Mouse (Mus musculus) embryo, embryonic 10.5 days (tissue): Measurements from ENCODE around the gene Paqr3.

Experiments
- DNase-seq: peaks from one replicate; pipeline ENCODE4 v3.0.0-alpha.2; 2015; ENCODE audit warnings: low spot score

The Paqr3 gene

GRCm38 (mm10) chr5:97084541-97084940 lies 26.9 kb downstream of the Paqr3 start:
- no peak for DNase-seq

DNA sequence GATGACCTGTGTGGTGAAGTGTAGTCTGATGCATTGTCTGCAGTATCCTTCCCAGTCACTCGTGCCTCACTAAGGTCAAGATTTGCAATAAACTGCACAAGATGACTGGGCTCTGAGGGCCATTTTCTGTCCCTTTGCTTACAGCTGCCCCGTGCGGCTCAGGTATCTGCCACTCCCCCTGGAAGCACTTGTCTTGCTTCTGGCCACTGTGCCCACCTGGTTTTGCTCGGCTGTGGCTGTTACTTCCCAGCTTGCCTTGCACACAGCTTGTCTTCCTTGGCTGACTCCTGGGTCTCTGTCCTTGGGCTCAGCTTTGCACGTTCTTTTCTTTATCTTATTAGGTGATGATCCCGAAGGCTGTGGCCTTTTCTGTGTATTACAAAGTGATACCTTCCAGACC lies 27.7 kb downstream of the Paqr3 start:
- no peak for DNase-seq

- DNase-seq, result no peak
Observed at GRCm38 (mm10) chr5:97081481-97081880, 29.9 kb downstream of the Paqr3 start.

- DNase-seq, result no peak
Observed at GRCm38 (mm10) chr5:97078641-97079040, 32.8 kb downstream of the Paqr3 start.

DNA sequence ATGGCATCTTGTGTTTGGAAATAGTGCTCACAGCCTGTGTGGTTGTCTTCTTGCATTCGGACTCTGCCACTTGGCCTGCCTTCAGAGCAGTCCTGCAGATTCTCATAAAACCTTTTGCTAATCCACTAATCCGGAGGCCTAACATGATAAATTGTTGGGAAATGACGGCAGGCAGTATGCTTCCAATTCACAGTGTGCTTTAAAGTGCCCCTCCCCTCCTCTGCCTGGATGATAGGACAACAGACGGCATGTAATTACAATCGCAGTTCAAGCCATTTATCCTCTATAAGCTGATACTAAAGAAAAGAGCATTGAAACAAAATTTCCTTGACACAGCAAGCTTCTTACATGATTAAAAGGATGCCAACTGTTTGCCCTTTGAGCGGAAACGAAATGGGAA lies 33.7 kb downstream of the Paqr3 start:
- no peak for DNase-seq

GRCm38 (mm10) chr5:97076167-97076566 lies 35.2 kb downstream of the Paqr3 start:
- DNase-seq, result no peak

DNA sequence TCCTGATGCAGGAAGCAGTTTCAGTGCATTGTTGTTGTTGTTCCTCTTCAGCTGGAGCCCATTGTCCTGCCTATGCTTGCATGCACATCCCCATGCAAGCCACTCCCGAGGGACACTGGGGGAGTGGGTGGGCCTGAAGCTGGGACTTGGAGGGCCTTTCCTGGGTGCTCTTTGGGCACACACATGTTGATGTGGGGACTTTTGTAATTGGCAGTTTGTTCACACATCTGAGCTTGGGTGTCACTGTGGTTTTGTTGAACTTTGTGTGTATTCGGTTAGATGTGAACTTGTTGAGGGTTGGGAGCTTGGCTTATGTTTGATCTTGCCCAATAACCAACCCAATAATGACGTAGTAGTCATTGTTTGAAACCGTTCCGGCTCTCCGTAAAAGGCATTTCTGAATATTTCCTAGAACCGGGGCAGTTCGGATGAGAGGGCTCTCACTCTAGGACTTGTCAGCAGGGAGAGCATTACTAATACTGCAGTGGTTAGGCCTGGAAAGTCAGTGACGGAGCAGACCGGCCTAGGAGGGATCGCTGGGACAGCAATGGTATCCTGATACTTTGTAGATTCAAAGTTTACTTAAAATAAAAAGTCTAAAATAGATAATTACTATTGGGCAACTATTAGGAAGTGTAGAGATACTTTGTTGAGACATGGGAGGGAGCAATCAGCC lies 35.8 kb downstream of the Paqr3 start:
- DNase-seq, result no peak

- no peak for DNase-seq
Observed at GRCm38 (mm10) chr5:97065746-97066145, 45.6 kb downstream of the Paqr3 start.

GRCm38 (mm10) chr5:97062041-97062440 lies 49.4 kb downstream of the Paqr3 start:
- DNase-seq, result peak; percentile 28

GRCm38 (mm10) chr5:97060864-97061263 lies 50.5 kb downstream of the Paqr3 start:
- DNase-seq, result no peak

- DNase-seq, result no peak
Observed at GRCm38 (mm10) chr5:97056791-97057450, 54.5 kb downstream of the Paqr3 start.

DNA sequence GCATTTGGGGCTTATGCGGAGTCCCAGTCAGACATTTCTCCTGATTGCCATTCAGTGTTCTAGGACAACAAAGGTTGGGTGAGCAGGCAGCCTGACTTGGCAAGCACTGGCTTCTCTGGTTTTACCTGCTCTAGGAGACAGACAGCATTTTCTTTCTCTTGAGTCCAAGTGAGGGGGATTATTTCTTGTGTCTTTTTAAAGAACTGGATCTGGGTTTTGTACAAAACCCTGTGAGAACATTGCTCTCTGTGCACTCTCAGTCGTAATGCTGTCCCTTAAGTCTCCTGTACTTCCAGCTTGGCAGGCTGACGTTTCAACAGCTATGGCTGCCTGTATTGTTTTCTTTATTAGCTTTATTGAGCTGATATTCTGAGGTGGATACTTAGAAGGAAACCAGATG lies 55.0 kb downstream of the Paqr3 start:
- DNase-seq, result no peak

- DNase-seq, result peak; percentile 89
Observed at GRCm38 (mm10) chr5:97055511-97056068, 55.8 kb downstream of the Paqr3 start.

DNA sequence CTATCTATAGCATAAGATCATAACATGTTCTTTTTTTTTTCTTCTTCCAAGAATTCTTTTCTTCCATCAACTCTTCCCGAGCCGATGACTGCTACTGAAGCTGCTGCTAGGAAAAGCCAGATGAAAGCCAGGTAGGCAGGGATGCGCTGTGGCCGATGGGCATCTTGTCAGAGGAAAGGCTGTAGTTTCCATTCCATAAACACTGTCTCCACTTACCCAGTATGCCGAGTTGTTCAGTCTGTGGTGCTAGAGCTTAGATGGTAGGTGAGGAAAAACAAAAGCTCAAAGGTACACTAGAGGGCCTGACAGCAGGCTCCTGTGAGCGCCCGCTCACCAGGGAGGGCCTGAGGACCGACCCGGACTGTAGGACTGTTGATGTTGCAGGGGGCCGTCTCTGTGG lies 56.6 kb downstream of the Paqr3 start:
- DNase-seq, result no peak

- no peak for DNase-seq
Observed at GRCm38 (mm10) chr5:97054166-97054565, 57.2 kb downstream of the Paqr3 start.

- DNase-seq, result no peak
Observed at GRCm38 (mm10) chr5:97048905-97049304, 62.5 kb downstream of the Paqr3 start.

- DNase-seq, result no peak
Observed at GRCm38 (mm10) chr5:97046680-97047079, 64.7 kb downstream of the Paqr3 start.

GRCm38 (mm10) chr5:97045260-97045659 lies 66.1 kb downstream of the Paqr3 start:
- DNase-seq, result no peak
